Mouse (Mus musculus): ENCODE measurements at regions not wholly inside any gene's neighbourhood (a gene's known extent, or its start where the extent isn't known, plus 50 kb on each side); places are given as distances from the start of the nearest gene placed in this dataset.

- ATAC-seq (ENCODE audit: extremely low read depth, insufficient number of reproducible peaks, low FRiP score, poor library complexity, severe bottlenecking) (no peak), DNase-seq (ENCODE audit: low spot score) (no peak)
- TF ChIP-seq POLR2AphosphoS5 (IDR thresholded peaks at IDR 0.05; ENCODE audit: insufficient replicate concordance, low read depth, low read length): no peak
- TF ChIP-seq GATA1 (IDR thresholded peaks at IDR 0.05; ENCODE audit: borderline replicate concordance, low read length): no peak
- TF ChIP-seq CTCF (IDR thresholded peaks at IDR 0.05; ENCODE audit: low read depth, low read length): no peak
- no peak for TF ChIP-seq GATA2 (IDR thresholded peaks at IDR 0.05; ENCODE audit: borderline replicate concordance, low read depth, low read length)
- TF ChIP-seq TAL1 (conservative IDR thresholded peaks at IDR 0.05; ENCODE audit: low read depth, low read length): no peak
- H3K36me3 ChIP-seq (replicated peaks): no peaks in the 10 kb centered on the region
- no peaks in the 10 kb centered on the region for H3K27me3 ChIP-seq (ENCODE audit: insufficient read depth, low read length)
- no peaks in the 10 kb centered on the region for H3K4me1 ChIP-seq (ENCODE audit: insufficient read depth, low read depth, low read length)
- H3K4me3 ChIP-seq (ENCODE audit: low read depth, low read length): no peak overlapping the region
- H3K9me3 ChIP-seq (replicated peaks): peaks cover 4% of the 10 kb centered on the region
Observed at GRCm38 (mm10) chr12:26592125-26592524, 123.1 kb downstream of the Cmpk2 start.

DNA sequence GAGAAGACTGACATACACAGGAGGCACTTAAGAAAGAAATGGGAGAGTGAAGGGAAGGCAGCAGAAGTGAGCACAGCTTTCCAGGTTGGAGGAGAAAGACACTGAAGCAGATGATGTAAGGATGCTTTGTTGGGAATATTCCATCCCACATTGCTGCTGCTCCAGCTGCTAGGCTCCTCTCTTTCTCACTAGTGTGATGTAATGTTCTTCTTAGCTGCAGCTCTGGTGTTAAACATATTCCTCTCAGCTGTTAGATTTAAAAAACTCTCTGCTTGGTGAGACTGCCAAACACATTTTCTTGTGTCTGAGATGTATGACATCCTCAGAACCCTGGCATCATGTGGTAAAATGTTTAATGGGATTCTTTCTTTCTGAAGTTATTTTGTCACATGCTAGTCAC, 120.1 kb downstream of the Cmpk2 start:
- DNase-seq (ENCODE audit: low spot score) (no peak), ATAC-seq (ENCODE audit: extremely low read depth, insufficient number of reproducible peaks, low FRiP score, poor library complexity, severe bottlenecking) (no peak)
- Histone ChIP-seq H3K36me3 (replicated peaks) (no peaks in the 10 kb centered on the region), H3K27me3 (ENCODE audit: insufficient read depth, low read length) (no peaks in the 10 kb centered on the region), H3K4me1 (ENCODE audit: insufficient read depth, low read depth, low read length) (no peaks in the 10 kb centered on the region), H3K4me3 (ENCODE audit: low read depth, low read length) (no peak overlapping the region), H3K9me3 (replicated peaks) (peaks cover 4% of the 10 kb centered on the region)
- TF ChIP-seq POLR2AphosphoS5 (IDR thresholded peaks at IDR 0.05; ENCODE audit: insufficient replicate concordance, low read depth, low read length): no peak
- no peak for TF ChIP-seq GATA1 (IDR thresholded peaks at IDR 0.05; ENCODE audit: borderline replicate concordance, low read length)
- TF ChIP-seq CTCF (IDR thresholded peaks at IDR 0.05; ENCODE audit: low read depth, low read length): no peak
- TF ChIP-seq GATA2 (IDR thresholded peaks at IDR 0.05; ENCODE audit: borderline replicate concordance, low read depth, low read length): no peak
- no peak for TF ChIP-seq TAL1 (conservative IDR thresholded peaks at IDR 0.05; ENCODE audit: low read depth, low read length)

DNA sequence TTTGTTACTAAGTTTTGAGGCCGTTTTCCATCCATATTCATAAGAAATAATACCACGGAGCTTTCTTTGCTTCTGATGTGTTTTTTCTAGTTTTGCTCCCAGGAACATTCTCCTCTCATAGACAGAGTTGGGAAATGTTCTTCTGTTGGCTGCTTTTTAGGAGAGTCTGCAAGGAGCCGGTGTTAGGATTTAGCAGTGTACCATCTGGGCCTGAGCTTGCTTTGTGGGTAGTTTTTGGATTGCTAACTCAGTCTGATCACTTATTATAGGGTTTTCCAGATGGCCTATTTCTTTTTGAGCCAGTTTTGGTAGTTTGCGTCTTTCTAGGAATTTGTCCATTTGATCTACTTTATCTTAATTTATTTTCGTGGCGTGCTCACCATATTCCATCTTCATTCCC, 108.4 kb downstream of the Cmpk2 start:
- Histone ChIP-seq H3K4me3 (ENCODE audit: low read depth, low read length) (no peak overlapping the region), H3K9me3 (replicated peaks) (peaks cover 9% of the 10 kb centered on the region), H3K36me3 (replicated peaks) (no peaks in the 10 kb centered on the region), H3K4me1 (ENCODE audit: insufficient read depth, low read depth, low read length) (no peaks in the 10 kb centered on the region), H3K27me3 (ENCODE audit: insufficient read depth, low read length) (no peaks in the 10 kb centered on the region)
- DNase-seq (ENCODE audit: low spot score): no peak
- ATAC-seq (ENCODE audit: extremely low read depth, insufficient number of reproducible peaks, low FRiP score, poor library complexity, severe bottlenecking): no peak
- TF ChIP-seq CTCF (IDR thresholded peaks at IDR 0.05; ENCODE audit: low read depth, low read length) (no peak), TAL1 (conservative IDR thresholded peaks at IDR 0.05; ENCODE audit: low read depth, low read length) (no peak), POLR2AphosphoS5 (IDR thresholded peaks at IDR 0.05; ENCODE audit: insufficient replicate concordance, low read depth, low read length) (no peak), GATA2 (IDR thresholded peaks at IDR 0.05; ENCODE audit: borderline replicate concordance, low read depth, low read length) (no peak), GATA1 (IDR thresholded peaks at IDR 0.05; ENCODE audit: borderline replicate concordance, low read length) (no peak)

GRCm38 (mm10) chr12:26571602-26572001, 102.6 kb downstream of the Cmpk2 start:
- no peaks in the 10 kb centered on the region for H3K36me3 ChIP-seq (replicated peaks)
- no peak for DNase-seq (ENCODE audit: low spot score)
- H3K4me3 ChIP-seq (ENCODE audit: low read depth, low read length): no peak overlapping the region
- H3K27me3 ChIP-seq (ENCODE audit: insufficient read depth, low read length): no peaks in the 10 kb centered on the region
- no peak for ATAC-seq (ENCODE audit: extremely low read depth, insufficient number of reproducible peaks, low FRiP score, poor library complexity, severe bottlenecking)
- H3K4me1 ChIP-seq (ENCODE audit: insufficient read depth, low read depth, low read length): no peaks in the 10 kb centered on the region
- peaks cover 25% of the 10 kb centered on the region for H3K9me3 ChIP-seq (replicated peaks)
- TF ChIP-seq TAL1 (conservative IDR thresholded peaks at IDR 0.05; ENCODE audit: low read depth, low read length): no peak
- no peak for TF ChIP-seq POLR2AphosphoS5 (IDR thresholded peaks at IDR 0.05; ENCODE audit: insufficient replicate concordance, low read depth, low read length)
- TF ChIP-seq GATA2 (IDR thresholded peaks at IDR 0.05; ENCODE audit: borderline replicate concordance, low read depth, low read length): no peak
- TF ChIP-seq GATA1 (IDR thresholded peaks at IDR 0.05; ENCODE audit: borderline replicate concordance, low read length): no peak
- no peak for TF ChIP-seq CTCF (IDR thresholded peaks at IDR 0.05; ENCODE audit: low read depth, low read length)

- ATAC-seq (ENCODE audit: extremely low read depth, insufficient number of reproducible peaks, low FRiP score, poor library complexity, severe bottlenecking): no peak
- Histone ChIP-seq H3K36me3 (replicated peaks) (no peaks in the 10 kb centered on the region), H3K9me3 (replicated peaks) (peaks cover 44% of the 10 kb centered on the region), H3K27me3 (ENCODE audit: insufficient read depth, low read length) (no peaks in the 10 kb centered on the region), H3K4me1 (ENCODE audit: insufficient read depth, low read depth, low read length) (no peaks in the 10 kb centered on the region), H3K4me3 (ENCODE audit: low read depth, low read length) (no peak overlapping the region)
- TF ChIP-seq CTCF (IDR thresholded peaks at IDR 0.05; ENCODE audit: low read depth, low read length) (no peak), GATA2 (IDR thresholded peaks at IDR 0.05; ENCODE audit: borderline replicate concordance, low read depth, low read length) (no peak), GATA1 (IDR thresholded peaks at IDR 0.05; ENCODE audit: borderline replicate concordance, low read length) (no peak), TAL1 (conservative IDR thresholded peaks at IDR 0.05; ENCODE audit: low read depth, low read length) (no peak), POLR2AphosphoS5 (IDR thresholded peaks at IDR 0.05; ENCODE audit: insufficient replicate concordance, low read depth, low read length) (no peak)
- no peak for DNase-seq (ENCODE audit: low spot score)
Observed at GRCm38 (mm10) chr12:26567435-26567834, 98.4 kb downstream of the Cmpk2 start.

DNA sequence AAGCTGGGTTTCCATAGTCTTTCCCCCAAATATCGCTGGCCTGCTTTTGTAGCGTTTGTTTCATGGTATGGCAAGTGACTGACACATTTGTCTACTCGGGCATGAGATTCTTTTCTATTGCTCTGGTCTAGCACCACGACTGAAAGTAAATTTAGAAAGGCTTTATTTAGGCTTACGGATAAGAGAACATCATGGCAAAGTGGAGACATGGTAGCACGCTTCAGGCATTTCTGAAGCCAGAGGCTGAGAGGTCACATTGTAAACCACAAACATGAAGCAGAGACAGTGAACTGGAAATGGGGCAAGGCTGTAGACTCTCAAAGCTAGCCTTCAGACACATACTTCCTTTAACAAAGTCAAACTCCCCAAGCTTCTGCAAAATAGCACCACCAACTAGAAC, 93.9 kb downstream of the Cmpk2 start:
- ATAC-seq (ENCODE audit: extremely low read depth, insufficient number of reproducible peaks, low FRiP score, poor library complexity, severe bottlenecking) (no peak), DNase-seq (ENCODE audit: low spot score) (no peak)
- TF ChIP-seq CTCF (IDR thresholded peaks at IDR 0.05; ENCODE audit: low read depth, low read length) (no peak), GATA2 (IDR thresholded peaks at IDR 0.05; ENCODE audit: borderline replicate concordance, low read depth, low read length) (no peak), POLR2AphosphoS5 (IDR thresholded peaks at IDR 0.05; ENCODE audit: insufficient replicate concordance, low read depth, low read length) (no peak), GATA1 (IDR thresholded peaks at IDR 0.05; ENCODE audit: borderline replicate concordance, low read length) (no peak), TAL1 (conservative IDR thresholded peaks at IDR 0.05; ENCODE audit: low read depth, low read length) (no peak)
- Histone ChIP-seq H3K27me3 (ENCODE audit: insufficient read depth, low read length) (no peaks in the 10 kb centered on the region), H3K4me1 (ENCODE audit: insufficient read depth, low read depth, low read length) (no peaks in the 10 kb centered on the region), H3K9me3 (replicated peaks) (peaks cover 45% of the 10 kb centered on the region), H3K4me3 (ENCODE audit: low read depth, low read length) (no peak overlapping the region), H3K36me3 (replicated peaks) (no peaks in the 10 kb centered on the region)
